Mouse (Mus musculus) kidney, adult 9 months (tissue): Measurements from ENCODE around the gene Rnf185.

Source experiments
- DNase-seq: peaks from one replicate; pipeline ENCODE4 v3.0.0; 2022

Gene Rnf185

GRCm38 (mm10) chr11:3452167-3452639 lies at the start of gene Rnf185:
Gene Rnf185 (minus strand): TSS chr11:3452363.
- peak; percentile 96 for DNase-seq

- no peak for DNase-seq
Observed at GRCm38 (mm10) chr11:3497296-3497695, 45.1 kb upstream of the Rnf185 start.

GRCm38 (mm10) chr11:3496756-3497155 lies 44.6 kb upstream of the Rnf185 start:
- peak; percentile 70 for DNase-seq

- DNase-seq = no peak
Observed at GRCm38 (mm10) chr11:3495496-3495895, 43.3 kb upstream of the Rnf185 start.

- DNase-seq = no peak
Observed at GRCm38 (mm10) chr11:3494857-3495256, 42.7 kb upstream of the Rnf185 start.

- no peak for DNase-seq
Observed at GRCm38 (mm10) chr11:3492748-3493147, 40.6 kb upstream of the Rnf185 start.

- DNase-seq = no peak
Observed at GRCm38 (mm10) chr11:3489036-3489435, 36.9 kb upstream of the Rnf185 start.

- DNase-seq = no peak
Observed at GRCm38 (mm10) chr11:3487952-3488570, 35.9 kb upstream of the Rnf185 start, which contains the start of gene Pla2g3. Gene Pla2g3 (plus strand): TSS chr11:3488284.

- no peak for DNase-seq
Observed at GRCm38 (mm10) chr11:3486349-3486748, 34.2 kb upstream of the Rnf185 start.

- no peak for DNase-seq
Observed at GRCm38 (mm10) chr11:3483980-3484642, 31.9 kb upstream of the Rnf185 start.

GRCm38 (mm10) chr11:3475489-3475888 lies 23.3 kb upstream of the Rnf185 start:
- no peak for DNase-seq

GRCm38 (mm10) chr11:3474480-3475115 lies 22.4 kb upstream of the Rnf185 start:
- DNase-seq = peak; percentile 64

- DNase-seq = peak; percentile 89
Observed at GRCm38 (mm10) chr11:3472484-3472883, 20.3 kb upstream of the Rnf185 start.

GRCm38 (mm10) chr11:3471448-3471850 lies 19.3 kb upstream of the Rnf185 start:
- DNase-seq = peak; percentile 76

GRCm38 (mm10) chr11:3462846-3463245 lies 10.7 kb upstream of the Rnf185 start:
- DNase-seq = no peak

- DNase-seq = peak; percentile 51
Observed at GRCm38 (mm10) chr11:3459105-3459468, 6.9 kb upstream of the Rnf185 start.

GRCm38 (mm10) chr11:3458428-3459104 lies 6.4 kb upstream of the Rnf185 start:
- peak; percentile 83 for DNase-seq

- DNase-seq = peak; percentile 86
Observed at GRCm38 (mm10) chr11:3456354-3456753, 4.2 kb upstream of the Rnf185 start.

GRCm38 (mm10) chr11:3454506-3454905 lies 2.3 kb upstream of the Rnf185 start:
- no peak for DNase-seq

GRCm38 (mm10) chr11:3453467-3453866 lies 1.3 kb upstream of the Rnf185 start:
- peak; percentile 48 for DNase-seq

- DNase-seq = peak; percentile 43
Observed at GRCm38 (mm10) chr11:3452769-3453168, 606 bp upstream of the Rnf185 start.

GRCm38 (mm10) chr11:3451701-3452163 lies 431 bp downstream of the Rnf185 start:
- no peak for DNase-seq

GRCm38 (mm10) chr11:3444875-3445274 lies 7.3 kb downstream of the Rnf185 start:
- no peak for DNase-seq
